Mouse (Mus musculus) urinary bladder, adult 2 months (tissue): ENCODE results near the gene Rad1. TPM values are rescaled to one million over a fixed set of nuclear protein-coding genes. Genes with fewer than 3 reads are reported as not detected.
A peak's percentile ranks its signal among the peaks of the same experiment; 100 is the strongest.
"Not testable (repeated sequence)": the region's sequence is repeated elsewhere in the genome, so short reads cannot be mapped to it uniquely, and the experiment has no call there.

ENCODE experiments used
- DNase-seq: peaks from one replicate; pipeline ENCODE4 v3.0.0; 2022; ENCODE audit warnings: low spot score
- polyA plus RNA-seq: library from polyadenylated mRNA; depleted of rRNA; stranded (reverse); fragments of >200 nt; gene quantifications from 2 replicates; pipeline ENCODE4 v1.2.3, GENCODE M21; 2012; rRNA removed

The Rad1 gene
- 15.4 and 20.9 TPM in 2 replicates for polyA plus RNA-seq

GRCm38 (mm10) chr15:10485484-10486364, at the start of gene Rad1, which contains the start of gene Brix1:
Gene Rad1 (plus strand): TSS chr15:10486018.
Gene Brix1 (minus strand): TSS chr15:10485947.
- peak; percentile 79 for DNase-seq

- no peak for DNase-seq
Measured at GRCm38 (mm10) chr15:10436893-10437292, 48.9 kb upstream of the Rad1 start.

- no peak for DNase-seq
Measured at GRCm38 (mm10) chr15:10439963-10440362, 45.9 kb upstream of the Rad1 start.

GRCm38 (mm10) chr15:10441493-10441892, 44.3 kb upstream of the Rad1 start:
- no peak for DNase-seq

- DNase-seq: no peak
Measured at GRCm38 (mm10) chr15:10442275-10442674, 43.5 kb upstream of the Rad1 start.

GRCm38 (mm10) chr15:10447102-10447501, 38.7 kb upstream of the Rad1 start:
- no peak for DNase-seq

- no peak for DNase-seq
Measured at GRCm38 (mm10) chr15:10460986-10461385, 24.8 kb upstream of the Rad1 start.

GRCm38 (mm10) chr15:10463555-10463954, 22.3 kb upstream of the Rad1 start:
- DNase-seq: no peak

GRCm38 (mm10) chr15:10464678-10465077, 21.1 kb upstream of the Rad1 start:
- no peak for DNase-seq

GRCm38 (mm10) chr15:10468761-10469160, 17.1 kb upstream of the Rad1 start:
- no peak for DNase-seq

GRCm38 (mm10) chr15:10469641-10470150, 16.1 kb upstream of the Rad1 start:
- DNase-seq: no peak

- peak; percentile 83 for DNase-seq
Measured at GRCm38 (mm10) chr15:10470151-10470831, 15.5 kb upstream of the Rad1 start, which contains the start of gene Dnajc21. Gene Dnajc21 (minus strand): TSS chr15:10470516.

- DNase-seq: no peak
Measured at GRCm38 (mm10) chr15:10470941-10471340, 14.9 kb upstream of the Rad1 start.

GRCm38 (mm10) chr15:10486365-10486839, 584 bp downstream of the Rad1 start:
- DNase-seq: no peak

- no peak for DNase-seq
Measured at GRCm38 (mm10) chr15:10487246-10487645, 1.4 kb downstream of the Rad1 start.

GRCm38 (mm10) chr15:10490101-10490500, 4.3 kb downstream of the Rad1 start:
- DNase-seq: no peak

GRCm38 (mm10) chr15:10495944-10496343, 10.1 kb downstream of the Rad1 start:
- DNase-seq: no peak

GRCm38 (mm10) chr15:10496696-10497095, 10.9 kb downstream of the Rad1 start:
- not testable (repeated sequence) for DNase-seq

- no peak for DNase-seq
Measured at GRCm38 (mm10) chr15:10499593-10499992, 13.8 kb downstream of the Rad1 start.

GRCm38 (mm10) chr15:10500035-10500434, 14.2 kb downstream of the Rad1 start:
- no peak for DNase-seq

GRCm38 (mm10) chr15:10500838-10501719, 15.3 kb downstream of the Rad1 start:
- peak; percentile 26 for DNase-seq
